Mouse (Mus musculus) E14TG2a.4 (cell line): ENCODE results near the gene Dync2h1.

Experiments
- CTCF ChIP-seq: conservative IDR thresholded peaks from 2 replicates; pipeline ENCODE4 v1.5.1; 2014; ENCODE audit warnings: low read length
- POU5F1 ChIP-seq: IDR thresholded peaks from 2 replicates; pipeline ENCODE4 v1.6.1; 2014; ENCODE audit warnings: low read length, borderline replicate concordance

GRCm38 (mm10) chr9:7154391-7154790, 29.9 kb downstream of the Dync2h1 start:
- TF ChIP-seq CTCF: no peak
- TF ChIP-seq POU5F1: no peak
